In genomic region chr7:142493535-142493934, GRCm38 (mm10) we compare ENCODE assay signal across 19 mouse cellular contexts. TPM values are rescaled to one million over a fixed set of nuclear protein-coding genes. Genes with fewer than 3 reads are reported as not detected.
DNase-seq lines count a peak whose midpoint lies in the region; ATAC-seq lines count a peak whose summit lies in the region.
"Had no signal": no experiment of that assay in that cellular context is flagged by ENCODE, and none has a peak within 500 bp of the region (broad histone marks: within the 10 kb centered on the region; RNA-seq: fewer than 3 reads in every experiment).

No protein-coding gene starts in this region.

- H3K27me3 ChIP-seq in heart, embryonic 10.5 days (ENCODE audit: insufficient read depth, poor library complexity, severe bottlenecking) = no peaks in the 10 kb centered on the region
- H3K27me3 ChIP-seq in embryonic facial prominence, embryonic 13.5 days = no peaks in the 10 kb centered on the region
- no peaks in the 10 kb centered on the region for H3K27me3 ChIP-seq in limb, embryonic 15.5 days
- H3K27me3 ChIP-seq: midbrain, embryonic 13.5 days had no signal

- WGBS in heart, embryonic 10.5 days = 68% methylated on average over 8 of the region's 8 CpGs
- whole genome bisulfite sequencing in embryonic facial prominence, embryonic 13.5 days = 75% methylated on average over 8 of the region's 8 CpGs
- WGBS in limb, embryonic 15.5 days = 44% methylated on average over 8 of the region's 8 CpGs

- no peaks in the 10 kb centered on the region for H3K9me3 ChIP-seq in heart, embryonic 10.5 days
- no peaks in the 10 kb centered on the region for H3K9me3 ChIP-seq in embryonic facial prominence, embryonic 13.5 days
- no peaks in the 10 kb centered on the region for H3K9me3 ChIP-seq in limb, embryonic 15.5 days
- H3K9me3 ChIP-seq: midbrain, embryonic 13.5 days; neural tube, embryonic 12.5 days had no signal

- peak overlapping the region; percentile 65 for H3K27ac ChIP-seq in heart, embryonic 10.5 days
- H3K27ac ChIP-seq in embryonic facial prominence, embryonic 13.5 days = peak overlapping the region; percentile 55; the same call in 1 of the 2 replicates
- peak overlapping the region; percentile 62 for H3K27ac ChIP-seq in limb, embryonic 15.5 days
- H3K27ac ChIP-seq: midbrain, embryonic 13.5 days; neural tube, embryonic 12.5 days had no signal

- ATAC-seq in embryonic facial prominence, embryonic 13.5 days (ENCODE audit: insufficient number of reproducible peaks, insufficient read depth, low FRiP score, low TSS enrichment, low read depth) = no peak
- no peak for ATAC-seq in limb, embryonic 15.5 days (ENCODE audit: insufficient number of reproducible peaks, low FRiP score, low TSS enrichment, low read depth)
- ATAC-seq: forebrain, embryonic 14.5 days; midbrain, embryonic 13.5 days had no signal

- peaks cover 37% of the 10 kb centered on the region for H3K36me3 ChIP-seq in heart, embryonic 10.5 days
- peaks cover 21% of the 10 kb centered on the region; the same call in 1 of the 2 replicates for H3K36me3 ChIP-seq in embryonic facial prominence, embryonic 13.5 days
- H3K36me3 ChIP-seq in limb, embryonic 15.5 days = peaks cover 35% of the 10 kb centered on the region
- H3K36me3 ChIP-seq: midbrain, embryonic 13.5 days; neural tube, embryonic 12.5 days had no signal

- no peak for DNase-seq in heart, embryonic 10.5 days (ENCODE audit: low spot score)
- no peak for DNase-seq in heart, adult 8-10 months (ENCODE audit: low spot score)
- peak; percentile 65 for DNase-seq in embryo, embryonic 10 days (ENCODE audit: low spot score)
- no peak for DNase-seq in adrenal gland, postnatal 25 days
- no peak for DNase-seq in layer of hippocampus, postnatal 10 days (ENCODE audit: low spot score in 2 of 2)
- DNase-seq: cerebellum, adult 11-12 months; kidney, adult 9 months; lung, postnatal 36 days; retina, postnatal 1 day; thymus, adult 2 months had no signal

- no peak overlapping the region for H3K4me2 ChIP-seq in embryonic facial prominence, embryonic 13.5 days
- H3K4me2 ChIP-seq in limb, embryonic 15.5 days = no peak overlapping the region
- H3K4me2 ChIP-seq: liver, embryonic 11.5 days; midbrain, embryonic 13.5 days; neural tube, embryonic 12.5 days had no signal

- H3K4me3 ChIP-seq in heart, embryonic 10.5 days = no peak overlapping the region
- H3K4me3 ChIP-seq in embryonic facial prominence, embryonic 13.5 days = no peak overlapping the region
- H3K4me3 ChIP-seq in limb, embryonic 15.5 days = no peak overlapping the region
- H3K4me3 ChIP-seq: midbrain, embryonic 13.5 days; neural tube, embryonic 12.5 days had no signal

- peaks cover 32% of the 10 kb centered on the region for H3K4me1 ChIP-seq in heart, embryonic 10.5 days
- H3K4me1 ChIP-seq in embryonic facial prominence, embryonic 13.5 days = peaks cover 17% of the 10 kb centered on the region
- H3K4me1 ChIP-seq in limb, embryonic 15.5 days = peaks cover 16% of the 10 kb centered on the region
- H3K4me1 ChIP-seq: midbrain, embryonic 13.5 days; neural tube, embryonic 12.5 days had no signal

- no peak overlapping the region for H3K9ac ChIP-seq in embryonic facial prominence, embryonic 13.5 days
- H3K9ac ChIP-seq in limb, embryonic 15.5 days = no peak overlapping the region
- H3K9ac ChIP-seq: midbrain, embryonic 13.5 days; neural tube, embryonic 12.5 days had no signal

RNA-seq across cellular contexts. Expression of gene Tnnt3, which starts 5.1 kb away (rescaled TPM):
- polyA plus RNA-seq in heart, embryonic 10.5 days (2016; fragmentation: Nextera tagmentation; extraction: Ambion mirVana) = 9.5 and 10.4 TPM in 2 replicates
- 10 to 100 TPM in 1 of 4 experiments, 1 to 10 TPM in 3; 7.6 to 13.6 (median 9.6) TPM for total RNA-seq in heart, adult 8-10 months (2022)
- 3.8 and 5.8 TPM in 2 replicates for polyA plus RNA-seq in embryonic facial prominence, embryonic 13.5 days (2015; fragmentation: Nextera tagmentation; extraction: Ambion mirVana)
- 154 and 517 TPM in 2 replicates for polyA plus RNA-seq in limb, embryonic 15.5 days (2015; fragmentation: Nextera tagmentation; extraction: Ambion mirVana)
- total RNA-seq in adrenal gland, postnatal 25 days (2021) = not detected in 2 replicates
- under 1 TPM; 0.82 to 0.96 TPM for total RNA-seq in layer of hippocampus, postnatal 10 days (2021)
- total RNA-seq: granulocyte monocyte progenitor cell, adult 5-6 weeks; MEL had no signal

RNA-seq across cellular contexts. Expression of gene Lsp1, which starts 32.9 kb away (rescaled TPM):
- polyA plus RNA-seq in heart, embryonic 10.5 days (2016; fragmentation: Nextera tagmentation; extraction: Ambion mirVana) = 32.0 and 36.9 TPM in 2 replicates
- 10 to 100 TPM; 24.0 to 40.3 (median 31.7) TPM for total RNA-seq in heart, adult 8-10 months (2022)
- 28.5 and 29.2 TPM in 2 replicates for polyA plus RNA-seq in embryonic facial prominence, embryonic 13.5 days (2015; fragmentation: Nextera tagmentation; extraction: Ambion mirVana)
- 57.3 and 63.3 TPM in 2 replicates for polyA plus RNA-seq in limb, embryonic 15.5 days (2015; fragmentation: Nextera tagmentation; extraction: Ambion mirVana)
- total RNA-seq in adrenal gland, postnatal 25 days (2021) = 12.6 and 14.4 TPM in 2 replicates
- total RNA-seq in layer of hippocampus, postnatal 10 days (2021) = 1 to 10 TPM; 3.6 to 5.0 TPM
- total RNA-seq: MEL had no signal

RNA-seq across cellular contexts. Expression of gene Mrpl23, which starts 39.0 kb away (rescaled TPM):
- polyA plus RNA-seq in heart, embryonic 10.5 days (2016; fragmentation: Nextera tagmentation; extraction: Ambion mirVana) = 17.1 and 25.1 TPM in 2 replicates
- 10 to 100 TPM in 2 of 4 experiments, 1 to 10 TPM in 1, under 1 TPM in 1; 0.90 to 35.4 (median 16.1) TPM for total RNA-seq in heart, adult 8-10 months (2022)
- 36.0 and 36.7 TPM in 2 replicates for polyA plus RNA-seq in embryonic facial prominence, embryonic 13.5 days (2015; fragmentation: Nextera tagmentation; extraction: Ambion mirVana)
- 28.8 and 30.5 TPM in 2 replicates for polyA plus RNA-seq in limb, embryonic 15.5 days (2015; fragmentation: Nextera tagmentation; extraction: Ambion mirVana)
- total RNA-seq in adrenal gland, postnatal 25 days (2021) = 4.5 and 13.8 TPM in 2 replicates
- total RNA-seq in layer of hippocampus, postnatal 10 days (2021) = 10 to 100 TPM in 1 of 2 experiments, 1 to 10 TPM in 1; 8.4 to 12.9 TPM

RNA-seq across cellular contexts. Expression of gene Tnni2, which starts 51.9 kb away (rescaled TPM):
- 51.9 and 56.4 TPM in 2 replicates for polyA plus RNA-seq in heart, embryonic 10.5 days (2016; fragmentation: Nextera tagmentation; extraction: Ambion mirVana)
- total RNA-seq in heart, adult 8-10 months (2022) = 1 to 10 TPM; 5.1 to 10.0 (median 7.8) TPM
- 7.7 and 8.4 TPM in 2 replicates for polyA plus RNA-seq in embryonic facial prominence, embryonic 13.5 days (2015; fragmentation: Nextera tagmentation; extraction: Ambion mirVana)
- 136 and 529 TPM in 2 replicates for polyA plus RNA-seq in limb, embryonic 15.5 days (2015; fragmentation: Nextera tagmentation; extraction: Ambion mirVana)
- total RNA-seq in adrenal gland, postnatal 25 days (2021) = not detected in 2 replicates
- not detected for total RNA-seq in layer of hippocampus, postnatal 10 days (2021)
- total RNA-seq: MEL had no signal

RNA-seq across cellular contexts. Expression of gene Syt8, which starts 58.9 kb away (rescaled TPM):
- polyA plus RNA-seq in heart, embryonic 10.5 days (2016; fragmentation: Nextera tagmentation; extraction: Ambion mirVana) = 0.38 and 1.3 TPM in 2 replicates
- total RNA-seq in heart, adult 8-10 months (2022) = under 1 TPM in 1 of 4 experiments, not detected in 3; 0.25 TPM
- polyA plus RNA-seq in embryonic facial prominence, embryonic 13.5 days (2015; fragmentation: Nextera tagmentation; extraction: Ambion mirVana) = 0.37 and 0.66 TPM in 2 replicates
- polyA plus RNA-seq in limb, embryonic 15.5 days (2015; fragmentation: Nextera tagmentation; extraction: Ambion mirVana) = 6.3 and 6.7 TPM in 2 replicates
- not detected in 2 replicates for total RNA-seq in adrenal gland, postnatal 25 days (2021)
- not detected for total RNA-seq in layer of hippocampus, postnatal 10 days (2021)
- total RNA-seq: granulocyte monocyte progenitor cell, adult 5-6 weeks; hematopoietic stem cell, adult 5-6 weeks; MEL had no signal
- polyA plus RNA-seq: forebrain, embryonic 14.5 days; midbrain, embryonic 13.5 days had no signal
